Mouse (Mus musculus) spleen, adult 2 months (tissue): ENCODE data around the gene Sem1. TPM values are rescaled to one million over a fixed set of nuclear protein-coding genes. Genes with fewer than 3 reads are reported as not detected.
"Not testable (repeated sequence)": the region's sequence is repeated elsewhere in the genome, so short reads cannot be mapped to it uniquely, and the experiment has no call there.

Source experiments
- DNase-seq, 2 experiments: peaks; one replicate each; pipeline versions ENCODE4 v3.0.0 to v3.0.0-alpha.2; 2012 to 2021; ENCODE audit warnings: low spot score in 2 of 2, low read depth in 1 of 2
- H3K27ac ChIP-seq: fragments of 200-500 bp; 2 replicates; pipeline ENCODE4 v1.5.1; 2012; ENCODE audit warnings: low read length, inconsistent platforms; ENCODE audit not compliant: insufficient read depth
- H3K27me3 ChIP-seq: fragments of 200-500 bp; 2 replicates; pipeline ENCODE4 v1.6.1; 2012; ENCODE audit warnings: mild to moderate bottlenecking, moderate library complexity, low read length, inconsistent platforms; ENCODE audit not compliant: control insufficient read depth, insufficient read depth
- H3K36me3 ChIP-seq: fragments of 200-500 bp; 2 replicates; pipeline ENCODE4 v1.6.1; 2012; ENCODE audit warnings: mild to moderate bottlenecking, low read length, inconsistent platforms; ENCODE audit not compliant: control insufficient read depth, insufficient read depth
- H3K4me1 ChIP-seq: fragments of 200-500 bp; 2 replicates; pipeline ENCODE4 v1.6.1; 2011; ENCODE audit warnings: inconsistent platforms; ENCODE audit not compliant: control insufficient read depth, insufficient read depth, insufficient read length
- H3K4me3 ChIP-seq: fragments of 200-500 bp; 2 replicates; pipeline ENCODE4 v1.5.1; 2011; ENCODE audit warnings: mild to moderate bottlenecking, inconsistent platforms; ENCODE audit not compliant: insufficient read depth, insufficient read length; ENCODE audit errors: extremely low read depth
- CTCF ChIP-seq: fragments of 200-500 bp; IDR thresholded peaks from 2 replicates; pipeline ENCODE4 v1.5.1; 2011; ENCODE audit warnings: mild to moderate bottlenecking, inconsistent platforms; ENCODE audit not compliant: insufficient read depth, insufficient read length, insufficient replicate concordance; ENCODE audit errors: extremely low read depth
- POLR2A ChIP-seq: fragments of 200-500 bp; IDR thresholded peaks from 2 replicates; pipeline ENCODE4 v1.6.1; 2011; ENCODE audit warnings: low read depth, low read length, inconsistent platforms
- WGBS: fragments of 180-500 bp; shearing (Covaris S2); methylation state at CpG from one replicate; pipeline ENCODE4 v1.1.7; 2018; 5-methylcytosine and 5-hydroxymethylcytosine counted together
- polyA plus RNA-seq: library from polyadenylated mRNA; depleted of rRNA; stranded (reverse); fragments of >200 nt; gene quantifications from 2 replicates; pipeline ENCODE4 v1.2.3, GENCODE M21; 2012

The Sem1 gene
- polyA plus RNA-seq, 1 experiment: 9.7 TPM

GRCm38 (mm10) chr6:6544255-6544645 lies 34.2 kb downstream of the Sem1 start:
- no peak for TF ChIP-seq CTCF
- no peak for TF ChIP-seq POLR2A
- no peak for DNase-seq
- Histone ChIP-seq H3K27ac (no peak overlapping the region), H3K4me3 (no peak overlapping the region), H3K4me1 (no peaks in the 10 kb centered on the region; the same call in 1 of the 2 replicates), H3K36me3 (no peaks in the 10 kb centered on the region), H3K27me3 (no peaks in the 10 kb centered on the region)
- 90% methylated on average over 4 of the region's 4 CpGs for WGBS

GRCm38 (mm10) chr6:6543606-6544254 lies 34.7 kb downstream of the Sem1 start:
- WGBS: 89% methylated on average over 9 of the region's 9 CpGs
- no peaks in the 10 kb centered on the region for H3K36me3 ChIP-seq
- DNase-seq: no peak
- no peak overlapping the region for H3K4me3 ChIP-seq
- no peak overlapping the region for H3K27ac ChIP-seq
- TF ChIP-seq CTCF: no peak
- no peak for TF ChIP-seq POLR2A
- no peaks in the 10 kb centered on the region for H3K27me3 ChIP-seq
- H3K4me1 ChIP-seq: no peaks in the 10 kb centered on the region; the same call in 1 of the 2 replicates

- TF ChIP-seq POLR2A (no peak), CTCF (no peak)
- Histone ChIP-seq H3K4me3 (no peak overlapping the region), H3K27ac (no peak overlapping the region), H3K36me3 (no peaks in the 10 kb centered on the region), H3K4me1 (no peaks in the 10 kb centered on the region; the same call in 1 of the 2 replicates), H3K27me3 (no peaks in the 10 kb centered on the region)
- peak in 1 of 2 experiments; percentile 11 for DNase-seq
Observed at GRCm38 (mm10) chr6:6542133-6542532, 36.3 kb downstream of the Sem1 start.

- no peak for DNase-seq
- no peak for TF ChIP-seq CTCF
- no peak for TF ChIP-seq POLR2A
- Histone ChIP-seq H3K4me1 (no peaks in the 10 kb centered on the region; the same call in 1 of the 2 replicates), H3K4me3 (no peak overlapping the region), H3K36me3 (no peaks in the 10 kb centered on the region), H3K27me3 (no peaks in the 10 kb centered on the region), H3K27ac (no peak overlapping the region)
- 85% methylated on average over 5 of the region's 5 CpGs for WGBS
Observed at GRCm38 (mm10) chr6:6536781-6537466, 41.5 kb downstream of the Sem1 start.

- WGBS: 90% methylated on average over 5 of the region's 5 CpGs
- not testable (repeated sequence) for H3K36me3 ChIP-seq, H3K27ac ChIP-seq, H3K27me3 ChIP-seq, H3K4me1 ChIP-seq, DNase-seq, H3K4me3 ChIP-seq
Observed at GRCm38 (mm10) chr6:6536359-6536758, 42.1 kb downstream of the Sem1 start.
